Mouse (Mus musculus): ENCODE measurements around the gene Kif1bp. TPM values are rescaled to one million over a fixed set of nuclear protein-coding genes. Genes with fewer than 3 reads are reported as not detected.

Kif1bp gene
- total RNA-seq, 1 experiment = 17.3 TPM

- in situ Hi-C loops (cut with MboI; ENCODE audit: low sequenced_read_pairs in 2 of 2, unreplicated experiment in 2 of 2) = no loop called here
- peaks cover 5% of the 10 kb centered on the region; the same call in 1 of the 2 replicates for H3K36me3 ChIP-seq (ENCODE audit: control insufficient read depth, insufficient read depth, low read length, poor library complexity, severe bottlenecking)
These were observed 22.3 kb downstream of the Kif1bp start for GRCm38 (mm10) chr10:62555705-62556557.

GRCm38 (mm10) chr10:62553611-62554091 lies 24.6 kb downstream of the Kif1bp start:
- no peaks in the 10 kb centered on the region for H3K36me3 ChIP-seq (ENCODE audit: control insufficient read depth, insufficient read depth, low read length, poor library complexity, severe bottlenecking)
- DNase-seq (ENCODE audit: low read depth, low spot score) = no peak
- no peak overlapping the region for H3K4me3 ChIP-seq (ENCODE audit: insufficient read depth in 1 of 2, low read depth in 1 of 2, low read length in 2 of 2, poor library complexity in 1 of 2, severe bottlenecking in 1 of 2)
- in situ Hi-C loops (cut with MboI; ENCODE audit: low sequenced_read_pairs in 2 of 2, unreplicated experiment in 2 of 2) = no loop called here
- no peak for TF ChIP-seq ZNF384 (IDR thresholded peaks at IDR 0.05; ENCODE audit: low read depth, low read length)
- TF ChIP-seq ZC3H11A (IDR thresholded peaks at IDR 0.05; ENCODE audit: borderline replicate concordance, low read depth, low read length) = no peak
- TF ChIP-seq MAFK (IDR thresholded peaks at IDR 0.05; ENCODE audit: insufficient read depth, low read depth, low read length) = no peak
- TF ChIP-seq HCFC1 (IDR thresholded peaks at IDR 0.05; ENCODE audit: borderline replicate concordance, insufficient read depth, low read length) = no peak
- no peak for TF ChIP-seq CHD2 (IDR thresholded peaks at IDR 0.05; ENCODE audit: low read depth, low read length)
- H3K4me1 ChIP-seq (ENCODE audit: control insufficient read depth in 2 of 2, insufficient read depth in 2 of 2, low read length in 2 of 2, poor library complexity in 1 of 2) = peaks cover 0 to 3% of the 10 kb centered on the region in 2 experiments; a peak in 1 of 4 replicates
- H3K9ac ChIP-seq (ENCODE audit: insufficient read depth, low read depth, low read length, poor library complexity, severe bottlenecking) = no peak overlapping the region
- H3K9me3 ChIP-seq (ENCODE audit: control insufficient read depth, insufficient read depth, low read depth, low read length) = no peaks in the 10 kb centered on the region
- no peak overlapping the region for H3K27ac ChIP-seq (ENCODE audit: insufficient read depth, low read depth, low read length, poor library complexity, severe bottlenecking)

More at GRCm38 (mm10) chr10:62555705-62556557, 22.3 kb downstream of the Kif1bp start:
- no peak for DNase-seq (ENCODE audit: low read depth, low spot score)
- Histone ChIP-seq H3K9me3 (ENCODE audit: control insufficient read depth, insufficient read depth, low read depth, low read length) (no peaks in the 10 kb centered on the region), H3K9ac (ENCODE audit: insufficient read depth, low read depth, low read length, poor library complexity, severe bottlenecking) (no peak overlapping the region), H3K4me1 (ENCODE audit: control insufficient read depth in 2 of 2, insufficient read depth in 2 of 2, low read length in 2 of 2, poor library complexity in 1 of 2) (no peaks in the 10 kb centered on the region), H3K4me3 (ENCODE audit: insufficient read depth in 1 of 2, low read depth in 1 of 2, low read length in 2 of 2, poor library complexity in 1 of 2, severe bottlenecking in 1 of 2) (no peak overlapping the region), H3K27ac (ENCODE audit: insufficient read depth, low read depth, low read length, poor library complexity, severe bottlenecking) (no peak overlapping the region)
- no peak for TF ChIP-seq MAFK (IDR thresholded peaks at IDR 0.05; ENCODE audit: insufficient read depth, low read depth, low read length)
- no peak for TF ChIP-seq HCFC1 (IDR thresholded peaks at IDR 0.05; ENCODE audit: borderline replicate concordance, insufficient read depth, low read length)
- TF ChIP-seq ZC3H11A (IDR thresholded peaks at IDR 0.05; ENCODE audit: borderline replicate concordance, low read depth, low read length) = no peak
- no peak for TF ChIP-seq CHD2 (IDR thresholded peaks at IDR 0.05; ENCODE audit: low read depth, low read length)
- TF ChIP-seq ZNF384 (IDR thresholded peaks at IDR 0.05; ENCODE audit: low read depth, low read length) = no peak

GRCm38 (mm10) chr10:62550787-62551300 lies 27.4 kb downstream of the Kif1bp start:
- no peak for TF ChIP-seq HCFC1 (IDR thresholded peaks at IDR 0.05; ENCODE audit: borderline replicate concordance, insufficient read depth, low read length)
- TF ChIP-seq ZC3H11A (IDR thresholded peaks at IDR 0.05; ENCODE audit: borderline replicate concordance, low read depth, low read length) = no peak
- TF ChIP-seq MAFK (IDR thresholded peaks at IDR 0.05; ENCODE audit: insufficient read depth, low read depth, low read length) = no peak
- TF ChIP-seq CHD2 (IDR thresholded peaks at IDR 0.05; ENCODE audit: low read depth, low read length) = no peak
- TF ChIP-seq ZNF384 (IDR thresholded peaks at IDR 0.05; ENCODE audit: low read depth, low read length) = no peak
- Histone ChIP-seq H3K4me1 (ENCODE audit: control insufficient read depth in 2 of 2, insufficient read depth in 2 of 2, low read length in 2 of 2, poor library complexity in 1 of 2) (peaks cover 0 to 3% of the 10 kb centered on the region in 2 experiments; a peak in 1 of 4 replicates), H3K9me3 (ENCODE audit: control insufficient read depth, insufficient read depth, low read depth, low read length) (no peaks in the 10 kb centered on the region), H3K36me3 (ENCODE audit: control insufficient read depth, insufficient read depth, low read length, poor library complexity, severe bottlenecking) (no peaks in the 10 kb centered on the region), H3K4me3 (ENCODE audit: insufficient read depth in 1 of 2, low read depth in 1 of 2, low read length in 2 of 2, poor library complexity in 1 of 2, severe bottlenecking in 1 of 2) (no peak overlapping the region), H3K27ac (ENCODE audit: insufficient read depth, low read depth, low read length, poor library complexity, severe bottlenecking) (no peak overlapping the region), H3K9ac (ENCODE audit: insufficient read depth, low read depth, low read length, poor library complexity, severe bottlenecking) (no peak overlapping the region)
- DNase-seq (ENCODE audit: low read depth, low spot score) = no peak
- in situ Hi-C loops (cut with MboI; ENCODE audit: low sequenced_read_pairs in 2 of 2, unreplicated experiment in 2 of 2) = no loop called here

- peaks cover 0 to 3% of the 10 kb centered on the region in 2 experiments; a peak in 1 of 4 replicates for H3K4me1 ChIP-seq (ENCODE audit: control insufficient read depth in 2 of 2, insufficient read depth in 2 of 2, low read length in 2 of 2, poor library complexity in 1 of 2)
- H3K9ac ChIP-seq (ENCODE audit: insufficient read depth, low read depth, low read length, poor library complexity, severe bottlenecking) = no peak overlapping the region
- H3K27ac ChIP-seq (ENCODE audit: insufficient read depth, low read depth, low read length, poor library complexity, severe bottlenecking) = no peak overlapping the region
- H3K9me3 ChIP-seq (ENCODE audit: control insufficient read depth, insufficient read depth, low read depth, low read length) = no peaks in the 10 kb centered on the region
- in situ Hi-C loops (cut with MboI; ENCODE audit: low sequenced_read_pairs in 2 of 2, unreplicated experiment in 2 of 2) = no loop called here
- peak; percentile 73 for DNase-seq (ENCODE audit: low read depth, low spot score)
- TF ChIP-seq ZC3H11A (IDR thresholded peaks at IDR 0.05; ENCODE audit: borderline replicate concordance, low read depth, low read length) (no peak), MAFK (IDR thresholded peaks at IDR 0.05; ENCODE audit: insufficient read depth, low read depth, low read length) (no peak), CHD2 (IDR thresholded peaks at IDR 0.05; ENCODE audit: low read depth, low read length) (no peak), ZNF384 (IDR thresholded peaks at IDR 0.05; ENCODE audit: low read depth, low read length) (no peak), HCFC1 (IDR thresholded peaks at IDR 0.05; ENCODE audit: borderline replicate concordance, insufficient read depth, low read length) (no peak)
- H3K36me3 ChIP-seq (ENCODE audit: control insufficient read depth, insufficient read depth, low read length, poor library complexity, severe bottlenecking) = no peaks in the 10 kb centered on the region
- no peak overlapping the region for H3K4me3 ChIP-seq (ENCODE audit: insufficient read depth in 1 of 2, low read depth in 1 of 2, low read length in 2 of 2, poor library complexity in 1 of 2, severe bottlenecking in 1 of 2)
These were observed 28.6 kb downstream of the Kif1bp start for GRCm38 (mm10) chr10:62549523-62550166.

All from ES-E14 (cell line).